Mouse (Mus musculus): ENCODE data around the gene Rgs6. TPM values are rescaled to one million over a fixed set of nuclear protein-coding genes. Genes with fewer than 3 reads are reported as not detected.

The Rgs6 gene
- polyA plus RNA-seq, 1 experiment from 2014 or later, result 8.6 TPM

GRCm38 (mm10) chr12:82667441-82667840, 79.3 kb downstream of the Rgs6 start:
- no peak overlapping the region for H3K9ac ChIP-seq
- 72% methylated on average over 3 of the region's 3 CpGs for WGBS

DNA sequence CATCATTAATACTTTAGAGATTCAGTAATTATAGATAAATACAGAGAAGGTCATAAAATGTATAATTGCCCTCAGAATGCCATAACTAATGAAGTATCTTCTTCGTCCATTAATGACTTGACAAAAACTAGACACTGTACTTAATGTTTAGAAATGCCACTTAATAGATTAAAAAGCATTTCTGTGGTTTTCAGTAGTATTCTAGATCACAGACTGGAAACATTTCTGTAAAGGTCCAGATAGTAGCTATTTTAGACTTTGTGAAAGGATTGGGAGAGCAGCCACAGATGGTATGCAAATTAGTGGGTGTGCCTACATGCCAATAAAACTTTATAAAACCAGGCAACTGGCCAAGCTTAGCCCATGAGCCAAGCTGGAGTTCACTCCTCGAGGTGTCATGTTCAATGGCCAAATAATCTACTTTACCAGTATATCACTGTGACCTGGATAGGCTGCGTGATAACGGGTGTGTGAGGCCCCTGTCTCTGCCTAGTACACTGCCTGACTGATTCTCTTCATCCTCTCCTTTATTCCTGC, 82.2 kb downstream of the Rgs6 start:
- H3K27me3 ChIP-seq, result no peaks in the 10 kb centered on the region
- no peaks in the 10 kb centered on the region for H3K9me3 ChIP-seq
- 68% methylated on average over 4 of the region's 4 CpGs for WGBS
- 0 out of 2 replicates have a peak, but pooled peaks cover 2% of the 10 kb centered on the region for H3K4me1 ChIP-seq (replicated peaks)
- H3K4me2 ChIP-seq, result no peak overlapping the region
- no peak for ATAC-seq (ENCODE audit: low FRiP score, low read depth)
- H3K4me3 ChIP-seq, result no peak overlapping the region
- no peak overlapping the region for H3K9ac ChIP-seq
- no peak overlapping the region for H3K27ac ChIP-seq (replicated peaks)
- H3K36me3 ChIP-seq, result no peaks in the 10 kb centered on the region

More at GRCm38 (mm10) chr12:82667441-82667840, 79.3 kb downstream of the Rgs6 start:
- H3K27ac ChIP-seq (replicated peaks), result no peak overlapping the region
- no peak overlapping the region for H3K4me2 ChIP-seq
- no peak for ATAC-seq (ENCODE audit: low FRiP score, low read depth)
- H3K27me3 ChIP-seq, result no peaks in the 10 kb centered on the region
- H3K9me3 ChIP-seq, result no peaks in the 10 kb centered on the region
- H3K36me3 ChIP-seq, result no peaks in the 10 kb centered on the region
- no peak overlapping the region for H3K4me3 ChIP-seq
- no peaks in the 10 kb centered on the region for H3K4me1 ChIP-seq (replicated peaks)

- Histone ChIP-seq H3K4me2 (no peak overlapping the region), H3K4me3 (no peak overlapping the region), H3K36me3 (no peaks in the 10 kb centered on the region), H3K9me3 (no peaks in the 10 kb centered on the region), H3K9ac (no peak overlapping the region), H3K27me3 (no peaks in the 10 kb centered on the region), H3K27ac (replicated peaks) (no peak overlapping the region), H3K4me1 (replicated peaks) (0 out of 2 replicates have a peak, but pooled peaks cover 5% of the 10 kb centered on the region)
- no peak for ATAC-seq (ENCODE audit: low FRiP score, low read depth)
- 69% methylated on average over 5 of the region's 5 CpGs for WGBS
Observed at GRCm38 (mm10) chr12:82671591-82671990, 83.5 kb downstream of the Rgs6 start.

DNA sequence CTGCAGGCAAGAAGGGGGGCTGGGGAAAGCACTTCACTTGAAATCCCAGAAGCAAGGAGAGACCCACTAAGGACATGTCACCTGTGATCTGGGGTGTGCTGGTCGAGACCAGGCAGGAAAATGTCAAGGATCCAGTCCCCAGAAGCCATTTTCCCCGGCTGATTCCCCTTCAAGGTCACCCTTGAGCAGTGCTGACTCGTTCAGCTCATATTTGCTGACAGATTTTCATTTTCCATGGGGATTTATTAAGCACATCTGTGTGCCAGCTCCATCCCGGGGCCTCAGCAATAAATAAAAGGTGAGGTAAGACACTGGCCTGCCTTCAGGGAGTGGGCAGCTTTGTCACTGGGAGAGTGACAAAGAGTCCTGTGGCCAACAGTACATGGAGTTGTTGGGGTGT, 87.0 kb downstream of the Rgs6 start:
- H3K4me1 ChIP-seq (replicated peaks), result 0 out of 2 replicates have a peak, but pooled peaks cover 5% of the 10 kb centered on the region
- no peak overlapping the region for H3K4me2 ChIP-seq

DNA sequence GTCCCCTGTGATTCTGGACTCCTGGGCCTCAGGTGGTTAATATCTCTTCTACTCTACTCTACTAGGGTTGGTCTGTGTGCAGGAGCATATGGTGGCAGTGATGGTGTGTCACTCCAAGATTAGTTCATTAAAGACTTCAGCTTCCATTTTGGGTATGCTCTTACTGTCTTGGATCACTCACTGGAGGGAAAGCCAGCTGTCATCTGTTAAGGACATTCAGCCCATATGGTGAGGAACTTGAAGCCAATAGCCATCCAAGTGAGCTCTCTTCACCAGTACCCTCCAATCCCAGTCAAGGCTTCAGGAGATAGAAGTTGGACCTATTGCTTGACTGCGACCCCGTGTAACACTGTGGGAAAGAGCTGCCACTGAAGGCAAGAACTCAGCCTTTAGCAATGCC, 98.9 kb downstream of the Rgs6 start:
- no peak for ATAC-seq (ENCODE audit: low FRiP score, low read depth)
- no peaks in the 10 kb centered on the region for H3K4me1 ChIP-seq (replicated peaks)
- no peak overlapping the region for H3K4me3 ChIP-seq
- no peak overlapping the region for H3K27ac ChIP-seq (replicated peaks)
- H3K27me3 ChIP-seq, result no peaks in the 10 kb centered on the region
- 91% methylated on average over 2 of the region's 2 CpGs for WGBS
- no peak overlapping the region for H3K4me2 ChIP-seq
- no peaks in the 10 kb centered on the region for H3K9me3 ChIP-seq
- no peak overlapping the region for H3K9ac ChIP-seq
- H3K36me3 ChIP-seq, result no peaks in the 10 kb centered on the region

More for the DNA sequence above, 87.0 kb downstream of the Rgs6 start:
- no peaks in the 10 kb centered on the region for H3K9me3 ChIP-seq
- no peak overlapping the region for H3K4me3 ChIP-seq
- no peak overlapping the region for H3K9ac ChIP-seq
- ATAC-seq (ENCODE audit: low FRiP score, low read depth), result no peak
- no peak overlapping the region for H3K27ac ChIP-seq (replicated peaks)
- H3K36me3 ChIP-seq, result no peaks in the 10 kb centered on the region
- no peaks in the 10 kb centered on the region for H3K27me3 ChIP-seq
- 58% methylated on average over 4 of the region's 4 CpGs for WGBS

GRCm38 (mm10) chr12:82698886-82699527, 110.9 kb downstream of the Rgs6 start:
- no peak overlapping the region for H3K4me2 ChIP-seq
- H3K27ac ChIP-seq (replicated peaks), result no peak overlapping the region
- ATAC-seq (ENCODE audit: low FRiP score, low read depth), result no peak

DNA sequence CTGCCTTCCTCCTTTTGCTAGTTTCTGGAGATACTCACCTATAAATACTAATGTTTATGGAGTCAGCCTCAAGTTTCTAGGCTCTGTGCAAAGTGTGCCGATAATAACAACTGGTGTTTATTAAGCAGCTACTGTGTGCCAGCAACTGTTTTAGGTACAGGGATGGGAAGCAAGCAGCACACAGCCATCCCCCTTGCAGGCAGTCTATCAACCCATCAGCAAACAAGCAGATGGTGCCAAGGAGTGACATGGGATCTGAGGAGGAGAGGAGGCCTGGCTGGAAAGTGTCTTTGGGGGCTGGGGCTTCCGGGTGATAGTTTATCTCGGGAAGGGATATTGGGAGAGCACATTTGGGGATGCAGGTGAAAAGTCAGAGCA, 111.4 kb downstream of the Rgs6 start:
- no peak overlapping the region for H3K9ac ChIP-seq
- no peaks in the 10 kb centered on the region for H3K36me3 ChIP-seq
- H3K9me3 ChIP-seq, result no peaks in the 10 kb centered on the region
- H3K4me3 ChIP-seq, result no peak overlapping the region
- ATAC-seq (ENCODE audit: low FRiP score, low read depth), result no peak
- no peak overlapping the region for H3K4me2 ChIP-seq
- H3K4me1 ChIP-seq (replicated peaks), result no peaks in the 10 kb centered on the region
- no peak overlapping the region for H3K27ac ChIP-seq (replicated peaks)
- H3K27me3 ChIP-seq, result no peaks in the 10 kb centered on the region
- 80% methylated on average over 3 of the region's 3 CpGs for WGBS

More at GRCm38 (mm10) chr12:82698886-82699527, 110.9 kb downstream of the Rgs6 start:
- H3K9ac ChIP-seq, result no peak overlapping the region
- H3K4me3 ChIP-seq, result no peak overlapping the region
- H3K9me3 ChIP-seq, result no peaks in the 10 kb centered on the region
- H3K27me3 ChIP-seq, result no peaks in the 10 kb centered on the region
- no peaks in the 10 kb centered on the region for H3K4me1 ChIP-seq (replicated peaks)
- no peaks in the 10 kb centered on the region for H3K36me3 ChIP-seq
- 85% methylated on average over 12 of the region's 12 CpGs for WGBS

DNA sequence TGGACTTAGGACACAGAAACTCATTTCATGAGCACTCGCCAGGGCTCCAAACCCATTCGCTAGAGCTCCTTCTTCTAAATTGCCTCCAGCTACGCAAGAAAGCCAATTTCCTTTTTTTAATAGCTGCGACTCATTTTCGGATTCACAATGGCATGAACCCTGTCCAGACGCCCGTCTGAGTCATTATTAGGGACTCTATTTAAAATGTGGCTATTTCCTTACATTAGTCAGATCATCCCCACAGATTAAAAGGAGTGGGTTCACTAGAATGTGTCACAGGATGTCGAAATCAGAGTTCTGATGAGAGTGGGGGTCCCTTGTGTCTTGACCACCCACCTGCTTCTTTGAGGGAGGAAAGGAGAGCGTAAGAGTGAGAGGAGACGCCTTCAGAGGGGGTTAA, 112.1 kb downstream of the Rgs6 start:
- H3K27me3 ChIP-seq, result no peaks in the 10 kb centered on the region
- no peak for ATAC-seq (ENCODE audit: low FRiP score, low read depth)

DNA sequence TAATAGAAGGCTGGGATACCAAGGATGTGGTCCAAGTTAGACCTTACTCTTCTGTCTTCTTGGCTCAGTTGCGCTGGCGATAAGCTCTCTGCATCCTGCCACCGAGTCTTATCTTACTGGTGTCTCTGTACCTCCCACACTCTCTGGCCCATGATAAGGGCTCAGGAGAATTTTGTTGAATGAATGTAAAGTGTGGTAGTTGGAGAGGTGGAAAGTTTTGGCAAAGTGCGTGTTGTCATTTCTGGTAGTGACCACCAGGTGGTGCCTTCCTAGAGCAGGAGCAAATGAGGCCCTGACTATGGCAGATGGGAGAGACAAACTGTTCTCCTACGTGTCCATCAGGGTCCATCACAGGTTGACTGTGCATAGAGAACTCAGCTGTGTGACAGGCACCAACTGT, 112.7 kb downstream of the Rgs6 start:
- H3K9me3 ChIP-seq, result no peaks in the 10 kb centered on the region
- H3K36me3 ChIP-seq, result no peaks in the 10 kb centered on the region
- H3K4me1 ChIP-seq (replicated peaks), result no peaks in the 10 kb centered on the region
- no peak overlapping the region for H3K27ac ChIP-seq (replicated peaks)
- no peak for ATAC-seq (ENCODE audit: low FRiP score, low read depth)
- H3K4me2 ChIP-seq, result no peak overlapping the region
- WGBS, result 60% methylated on average over 5 of the region's 5 CpGs
- H3K4me3 ChIP-seq, result no peak overlapping the region
- no peaks in the 10 kb centered on the region for H3K27me3 ChIP-seq
- H3K9ac ChIP-seq, result no peak overlapping the region

More for the DNA sequence above, 112.1 kb downstream of the Rgs6 start:
- 77% methylated on average over 10 of the region's 10 CpGs for WGBS
- Histone ChIP-seq H3K36me3 (no peaks in the 10 kb centered on the region), H3K27ac (replicated peaks) (no peak overlapping the region), H3K9me3 (no peaks in the 10 kb centered on the region), H3K4me1 (replicated peaks) (no peaks in the 10 kb centered on the region), H3K4me3 (no peak overlapping the region), H3K4me2 (no peak overlapping the region), H3K9ac (no peak overlapping the region)

DNA sequence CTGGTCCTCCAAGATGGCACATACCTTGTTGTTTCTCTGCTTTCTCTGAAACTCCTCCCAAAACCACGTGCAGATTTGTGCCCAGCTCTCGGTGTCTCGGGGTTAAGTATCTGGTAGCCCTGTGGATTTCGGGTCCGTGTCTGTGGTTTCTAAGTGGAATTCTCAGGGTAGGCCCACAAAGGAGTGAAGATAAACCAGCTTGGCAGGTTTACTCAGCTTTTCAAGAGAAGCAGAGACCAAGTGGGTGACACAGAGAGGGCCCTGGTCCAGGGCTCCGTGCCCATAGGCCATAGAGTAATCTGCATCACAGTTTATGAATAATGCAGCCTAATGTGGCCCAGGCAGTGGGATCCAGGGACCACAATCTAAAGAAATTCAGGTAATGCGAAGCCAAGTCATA, 113.3 kb downstream of the Rgs6 start:
- WGBS, result 83% methylated on average over 7 of the region's 7 CpGs
- Histone ChIP-seq H3K4me1 (replicated peaks) (no peaks in the 10 kb centered on the region), H3K9ac (no peak overlapping the region), H3K27me3 (no peaks in the 10 kb centered on the region), H3K27ac (replicated peaks) (no peak overlapping the region), H3K4me2 (no peak overlapping the region), H3K9me3 (no peaks in the 10 kb centered on the region), H3K4me3 (no peak overlapping the region), H3K36me3 (no peaks in the 10 kb centered on the region)
- ATAC-seq (ENCODE audit: low FRiP score, low read depth), result no peak

- Histone ChIP-seq H3K4me3 (no peak overlapping the region), H3K36me3 (no peaks in the 10 kb centered on the region), H3K4me2 (no peak overlapping the region), H3K9ac (no peak overlapping the region), H3K27me3 (no peaks in the 10 kb centered on the region), H3K27ac (replicated peaks) (no peak overlapping the region), H3K9me3 (no peaks in the 10 kb centered on the region), H3K4me1 (replicated peaks) (no peaks in the 10 kb centered on the region)
- ATAC-seq (ENCODE audit: low FRiP score, low read depth), result no peak
Observed at GRCm38 (mm10) chr12:82710376-82710775, 122.3 kb downstream of the Rgs6 start.

GRCm38 (mm10) chr12:82714284-82714683, 126.2 kb downstream of the Rgs6 start:
- H3K36me3 ChIP-seq, result no peaks in the 10 kb centered on the region
- no peak overlapping the region for H3K27ac ChIP-seq (replicated peaks)
- H3K9me3 ChIP-seq, result no peaks in the 10 kb centered on the region
- ATAC-seq (ENCODE audit: low FRiP score, low read depth), result no peak
- H3K4me2 ChIP-seq, result no peak overlapping the region
- no peaks in the 10 kb centered on the region for H3K4me1 ChIP-seq (replicated peaks)
- no peak overlapping the region for H3K9ac ChIP-seq
- 81% methylated on average over 2 of the region's 2 CpGs for WGBS
- no peaks in the 10 kb centered on the region for H3K27me3 ChIP-seq
- no peak overlapping the region for H3K4me3 ChIP-seq
